Mouse (Mus musculus) gastrocnemius, adult 8-10 months (tissue): ENCODE data around the gene Lcn9. TPM values are rescaled to one million over a fixed set of nuclear protein-coding genes. Genes with fewer than 3 reads are reported as not detected.

Experiments
- DNase-seq, 2 experiments: peaks; one replicate each; pipeline ENCODE4 v3.0.0; 2022; ENCODE audit warnings: low spot score in 2 of 2
- total RNA-seq, 4 experiments: library from RNA; stranded (reverse); gene quantifications; 2 replicates each; pipeline ENCODE4 v1.2.4; 2022

The Lcn9 gene
- total RNA-seq, 4 experiments from 2014 or later: not detected

- DNase-seq: no peak
Measured at GRCm38 (mm10) chr2:25847226-25847625, 24.3 kb downstream of the Lcn9 start, which contains the start of gene Sohlh1. Sohlh1 (minus strand) TSS chr2:25847248.

- peak; percentile 11 to 29 for DNase-seq
Measured at GRCm38 (mm10) chr2:25850330-25850729, 27.4 kb downstream of the Lcn9 start.

- peak in 1 of 2 experiments; percentile 11 for DNase-seq
Measured at GRCm38 (mm10) chr2:25852626-25853025, 29.7 kb downstream of the Lcn9 start.

GRCm38 (mm10) chr2:25853998-25854397 is 31.0 kb downstream of the Lcn9 start:
- DNase-seq: no peak

GRCm38 (mm10) chr2:25859891-25860290 is 36.9 kb downstream of the Lcn9 start:
- no peak for DNase-seq

GRCm38 (mm10) chr2:25862038-25862437 is 39.1 kb downstream of the Lcn9 start:
- DNase-seq: no peak

- DNase-seq: no peak
Measured at GRCm38 (mm10) chr2:25862696-25863270, 39.8 kb downstream of the Lcn9 start.

GRCm38 (mm10) chr2:25863337-25864131 is 40.6 kb downstream of the Lcn9 start, which contains the start of gene Kcnt1:
Kcnt1 (plus strand) TSS chr2:25863734.
- no peak for DNase-seq

GRCm38 (mm10) chr2:25864230-25864629 is 41.3 kb downstream of the Lcn9 start:
- no peak for DNase-seq

- no peak for DNase-seq
Measured at GRCm38 (mm10) chr2:25865412-25865811, 42.5 kb downstream of the Lcn9 start.

DNA sequence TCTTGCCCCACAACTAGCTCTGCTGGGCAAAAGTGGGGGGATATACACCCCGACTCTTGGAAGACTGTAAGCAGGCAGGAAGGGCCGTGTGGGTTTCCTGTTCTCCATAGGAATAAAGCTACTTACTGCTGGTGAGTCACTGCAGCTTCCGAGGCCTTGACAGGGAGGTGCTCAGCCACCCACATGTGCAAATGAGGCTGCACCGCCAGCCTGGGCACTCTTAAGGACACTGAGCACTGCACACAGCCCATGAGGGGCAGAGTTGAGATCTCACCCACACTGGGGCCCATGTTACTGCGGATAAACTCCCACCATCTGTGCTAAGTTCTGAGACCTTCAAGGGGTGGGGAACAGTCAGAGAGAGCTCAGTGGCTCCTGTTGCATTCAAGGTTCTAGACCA is 43.7 kb downstream of the Lcn9 start:
- DNase-seq: no peak

Other genes with a start within 250 kb of the Lcn9 start
- under 1 TPM; 0.19 to 0.46 (median 0.33) TPM for gene Mamdc4, start 248.3 kb upstream of the Lcn9 start, total RNA-seq
- gene Phpt1, start 247.9 kb upstream of the Lcn9 start, total RNA-seq: 10 to 100 TPM; 62.8 to 69.7 (median 65.5) TPM
- under 1 TPM; 0.13 to 0.20 (median 0.16) TPM for gene Ajm1, start 241.4 kb upstream of the Lcn9 start, total RNA-seq
- 10 to 100 TPM; 83.3 to 94.6 (median 89.3) TPM for gene Rabl6, start 214.6 kb upstream of the Lcn9 start, total RNA-seq
- gene Ccdc183, start 205.5 kb upstream of the Lcn9 start, total RNA-seq: not detected
- gene Tmem141, start 201.1 kb upstream of the Lcn9 start, total RNA-seq: 10 to 100 TPM; 14.9 to 22.8 (median 17.3) TPM
- gene Fcna, start 195.1 kb upstream of the Lcn9 start, total RNA-seq: 1 to 10 TPM in 3 of 4 experiments, under 1 TPM in 1; 0.41 to 4.2 (median 1.9) TPM
- 1 to 10 TPM; 3.5 to 8.6 (median 5.2) TPM for gene Lcn8, start 170.0 kb upstream of the Lcn9 start, total RNA-seq
- not detected for gene Lcn5, start 165.2 kb upstream of the Lcn9 start, total RNA-seq
- gene Lcn6, start 146.4 kb upstream of the Lcn9 start, total RNA-seq: not detected
- not detected for gene Lcn10, start 140.4 kb upstream of the Lcn9 start, total RNA-seq
- not detected for gene Obp2a, start 123.1 kb upstream of the Lcn9 start, total RNA-seq
- 10 to 100 TPM; 18.7 to 22.3 (median 20.6) TPM for gene Bmyc, start 116.4 kb upstream of the Lcn9 start, total RNA-seq
- not detected for gene Obp2b, start 86.1 kb upstream of the Lcn9 start, total RNA-seq
- gene Lcn3, start 57.6 kb upstream of the Lcn9 start, total RNA-seq: not detected
- gene Lcn11, start 46.1 kb upstream of the Lcn9 start, total RNA-seq: not detected
- not detected for gene Gm13539, start 40.9 kb upstream of the Lcn9 start, total RNA-seq
- not detected for gene Glt6d1, start 7.3 kb upstream of the Lcn9 start, total RNA-seq
- gene Sohlh1, start 24.1 kb downstream of the Lcn9 start, total RNA-seq: not detected
- under 1 TPM in 3 of 4 experiments, not detected in 1; 0.10 to 0.31 (median 0.24) TPM for gene Kcnt1, start 40.6 kb downstream of the Lcn9 start, total RNA-seq
- 10 to 100 TPM; 49.2 to 59.3 (median 51.8) TPM for gene Camsap1, start 160.1 kb downstream of the Lcn9 start, total RNA-seq
- gene Ubac1, start 198.6 kb downstream of the Lcn9 start, total RNA-seq: 100 to 1,000 TPM; 223 to 283 (median 240) TPM